Mouse (Mus musculus) lung, adult 2 months (tissue): ENCODE measurements at regions not wholly inside any gene's neighbourhood (a gene's known extent, or its start where the extent isn't known, plus 50 kb on each side); places are given as distances from the start of the nearest gene placed in this dataset.

ENCODE experiments used
- CTCF ChIP-seq: fragments of 200-500 bp; IDR thresholded peaks from 2 replicates; pipeline ENCODE4 v1.5.1; 2011; ENCODE audit warnings: mild to moderate bottlenecking, low read length, control low read depth; ENCODE audit not compliant: insufficient read depth
- POLR2A ChIP-seq: fragments of 200-500 bp; IDR thresholded peaks from 2 replicates; pipeline ENCODE4 v1.6.1; 2011; ENCODE audit warnings: low read depth, mild to moderate bottlenecking, control low read depth, low read length, borderline replicate concordance; ENCODE audit errors: extremely low read depth

- no peak for TF ChIP-seq POLR2A
- TF ChIP-seq CTCF = no peak
Measured at GRCm38 (mm10) chr10:17656872-17657482, 66.0 kb upstream of the Cited2 start.
